Mouse (Mus musculus): ENCODE results near the gene Pparg. TPM values are rescaled to one million over a fixed set of nuclear protein-coding genes. Genes with fewer than 3 reads are reported as not detected.

Gene Pparg
- polyA plus RNA-seq, 1 experiment from 2014 or later: 0.45 TPM

- no peak overlapping the region for H3K9ac ChIP-seq
- 88% methylated on average over 5 of the region's 5 CpGs for WGBS
- H3K9me3 ChIP-seq (replicated peaks): no peaks in the 10 kb centered on the region
- H3K36me3 ChIP-seq: no peaks in the 10 kb centered on the region
- no peak overlapping the region for H3K4me3 ChIP-seq
- ATAC-seq (ENCODE audit: low FRiP score): no peak
- no peaks in the 10 kb centered on the region for H3K4me1 ChIP-seq
- no peak overlapping the region for H3K27ac ChIP-seq
- H3K27me3 ChIP-seq: no peaks in the 10 kb centered on the region
- no peak overlapping the region for H3K4me2 ChIP-seq (replicated peaks)
Measured at GRCm38 (mm10) chr6:115374871-115375852, 14.4 kb downstream of the Pparg start.

- no peaks in the 10 kb centered on the region for H3K27me3 ChIP-seq
- WGBS: 94% methylated on average over 5 of the region's 5 CpGs
- no peak for ATAC-seq (ENCODE audit: low FRiP score)
Measured at GRCm38 (mm10) chr6:115380596-115380995, 19.8 kb downstream of the Pparg start.

DNA sequence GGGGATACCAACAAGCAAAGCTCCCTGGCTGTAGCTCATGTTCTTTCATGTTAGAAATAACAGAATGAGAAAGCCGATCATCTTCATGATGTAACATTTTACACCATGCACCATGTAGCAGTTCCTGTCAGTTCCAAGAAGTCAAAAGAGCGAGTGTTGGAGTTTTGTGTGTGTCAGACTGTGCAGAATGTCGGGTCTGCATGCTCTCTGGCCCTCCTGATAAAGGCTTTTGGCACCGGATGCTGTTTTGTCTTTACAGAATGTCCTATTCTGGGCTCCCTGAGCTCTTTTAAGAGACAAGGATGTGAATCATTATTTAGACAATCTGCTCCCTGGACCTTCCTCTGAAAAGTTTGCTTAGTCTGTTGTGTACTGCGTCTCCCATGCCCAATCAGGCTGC lies 22.0 kb downstream of the Pparg start:
- H3K36me3 ChIP-seq: no peaks in the 10 kb centered on the region
- no peak for ATAC-seq (ENCODE audit: low FRiP score)
- WGBS: 81% methylated on average over 5 of the region's 5 CpGs
- H3K27ac ChIP-seq: no peak overlapping the region
- H3K4me1 ChIP-seq: no peaks in the 10 kb centered on the region
- no peak overlapping the region for H3K9ac ChIP-seq
- no peaks in the 10 kb centered on the region for H3K9me3 ChIP-seq (replicated peaks)
- H3K27me3 ChIP-seq: no peaks in the 10 kb centered on the region
- H3K4me2 ChIP-seq (replicated peaks): no peak overlapping the region
- no peak overlapping the region for H3K4me3 ChIP-seq

More at GRCm38 (mm10) chr6:115380596-115380995, 19.8 kb downstream of the Pparg start:
- Histone ChIP-seq H3K4me3 (no peak overlapping the region), H3K36me3 (no peaks in the 10 kb centered on the region), H3K9ac (no peak overlapping the region), H3K4me2 (replicated peaks) (no peak overlapping the region), H3K27ac (no peak overlapping the region), H3K4me1 (no peaks in the 10 kb centered on the region), H3K9me3 (replicated peaks) (no peaks in the 10 kb centered on the region)

- no peaks in the 10 kb centered on the region for H3K27me3 ChIP-seq
- no peak overlapping the region for H3K4me2 ChIP-seq (replicated peaks)
- H3K9ac ChIP-seq: no peak overlapping the region
- H3K4me1 ChIP-seq: no peaks in the 10 kb centered on the region
- no peaks in the 10 kb centered on the region for H3K36me3 ChIP-seq
- WGBS: 80% methylated on average over 4 of the region's 4 CpGs
- ATAC-seq (ENCODE audit: low FRiP score): no peak
- H3K4me3 ChIP-seq: no peak overlapping the region
- H3K9me3 ChIP-seq (replicated peaks): no peaks in the 10 kb centered on the region
- no peak overlapping the region for H3K27ac ChIP-seq
Measured at GRCm38 (mm10) chr6:115389945-115390540, 29.3 kb downstream of the Pparg start.

DNA sequence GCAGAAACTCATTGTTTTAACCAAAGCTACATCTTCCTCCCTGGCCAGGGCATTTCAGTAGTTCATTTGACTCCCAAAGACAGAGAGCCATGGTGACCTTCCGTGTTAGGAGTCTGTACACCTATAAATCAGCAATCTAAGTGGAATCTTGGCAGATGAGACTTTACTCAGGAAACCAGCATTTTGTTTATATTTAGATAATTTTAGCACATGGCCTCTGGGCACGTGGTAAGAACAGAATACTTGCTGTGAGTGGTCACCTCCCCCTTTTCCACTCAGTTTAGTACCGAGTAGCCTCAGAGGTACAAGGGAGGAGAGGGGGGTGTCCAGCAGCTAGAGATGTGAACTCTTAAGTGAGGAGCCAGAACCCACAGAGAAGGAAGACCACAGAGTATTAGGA lies 36.2 kb downstream of the Pparg start:
- Histone ChIP-seq H3K4me3 (no peak overlapping the region), H3K4me2 (replicated peaks) (no peak overlapping the region), H3K36me3 (no peaks in the 10 kb centered on the region), H3K9ac (no peak overlapping the region), H3K9me3 (replicated peaks) (no peaks in the 10 kb centered on the region), H3K27me3 (no peaks in the 10 kb centered on the region), H3K27ac (no peak overlapping the region), H3K4me1 (no peaks in the 10 kb centered on the region)
- 63% methylated on average over 3 of the region's 3 CpGs for WGBS
- no peak for ATAC-seq (ENCODE audit: low FRiP score)

DNA sequence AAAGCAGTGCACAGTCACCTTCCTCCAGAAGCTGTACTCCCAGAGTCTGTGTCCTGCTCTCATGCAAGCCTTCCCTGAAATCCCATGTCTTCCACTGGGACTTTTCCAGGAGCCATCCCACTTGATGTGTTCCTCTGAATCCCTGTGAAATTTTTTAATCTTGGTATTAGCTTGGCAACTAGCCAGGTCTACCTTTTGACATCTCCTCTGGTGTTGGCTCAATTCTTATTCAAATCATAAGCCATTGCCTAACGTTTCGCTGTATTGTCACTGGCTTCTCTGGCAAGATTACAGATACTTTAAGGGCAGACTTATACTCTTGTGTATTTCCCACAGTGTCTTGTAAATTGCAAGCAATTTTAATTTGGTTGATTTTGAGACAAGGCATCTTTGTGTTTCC lies 43.6 kb downstream of the Pparg start:
- Histone ChIP-seq H3K27ac (no peak overlapping the region), H3K4me3 (no peak overlapping the region)
- 76% methylated on average over 2 of the region's 2 CpGs for WGBS

GRCm38 (mm10) chr6:115411477-115411876 lies 50.7 kb downstream of the Pparg start:
- Histone ChIP-seq H3K9me3 (replicated peaks) (no peaks in the 10 kb centered on the region), H3K27ac (no peak overlapping the region), H3K4me1 (no peaks in the 10 kb centered on the region), H3K4me2 (replicated peaks) (no peak overlapping the region), H3K4me3 (no peak overlapping the region), H3K36me3 (no peaks in the 10 kb centered on the region), H3K27me3 (no peaks in the 10 kb centered on the region), H3K9ac (no peak overlapping the region)
- WGBS: 19% methylated on average over 1 of the region's 1 CpGs
- ATAC-seq (ENCODE audit: low FRiP score): no peak

More for the DNA sequence above, 43.6 kb downstream of the Pparg start:
- Histone ChIP-seq H3K36me3 (no peaks in the 10 kb centered on the region), H3K4me2 (replicated peaks) (no peak overlapping the region), H3K4me1 (no peaks in the 10 kb centered on the region), H3K9me3 (replicated peaks) (no peaks in the 10 kb centered on the region), H3K9ac (no peak overlapping the region), H3K27me3 (no peaks in the 10 kb centered on the region)
- ATAC-seq (ENCODE audit: low FRiP score): no peak

DNA sequence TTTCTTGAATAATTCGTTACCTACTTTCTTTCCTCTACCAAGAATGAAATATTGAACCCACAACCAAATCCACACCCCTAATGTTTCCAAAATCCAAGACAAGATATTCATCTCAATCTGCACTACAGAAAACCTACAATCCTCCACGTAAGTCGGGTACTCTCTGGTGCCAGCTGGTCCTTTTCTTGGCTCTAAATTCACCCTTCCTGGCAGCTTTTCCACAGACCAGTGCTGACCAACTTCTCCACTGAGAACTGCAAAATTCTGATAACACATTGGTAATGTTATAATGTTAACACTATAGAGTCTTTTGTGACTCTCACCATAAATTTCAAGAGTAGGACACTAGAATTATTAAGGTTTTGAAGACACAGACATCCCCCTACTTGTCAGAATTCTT lies 57.4 kb downstream of the Pparg start:
- 92% methylated on average over 3 of the region's 3 CpGs for WGBS
- no peak overlapping the region for H3K9ac ChIP-seq
- H3K27ac ChIP-seq: no peak overlapping the region
- H3K36me3 ChIP-seq: no peaks in the 10 kb centered on the region
- ATAC-seq (ENCODE audit: low FRiP score): no peak
- H3K9me3 ChIP-seq (replicated peaks): no peaks in the 10 kb centered on the region
- H3K4me1 ChIP-seq: no peaks in the 10 kb centered on the region
- H3K27me3 ChIP-seq: no peaks in the 10 kb centered on the region
- H3K4me3 ChIP-seq: no peak overlapping the region
- H3K4me2 ChIP-seq (replicated peaks): no peak overlapping the region

DNA sequence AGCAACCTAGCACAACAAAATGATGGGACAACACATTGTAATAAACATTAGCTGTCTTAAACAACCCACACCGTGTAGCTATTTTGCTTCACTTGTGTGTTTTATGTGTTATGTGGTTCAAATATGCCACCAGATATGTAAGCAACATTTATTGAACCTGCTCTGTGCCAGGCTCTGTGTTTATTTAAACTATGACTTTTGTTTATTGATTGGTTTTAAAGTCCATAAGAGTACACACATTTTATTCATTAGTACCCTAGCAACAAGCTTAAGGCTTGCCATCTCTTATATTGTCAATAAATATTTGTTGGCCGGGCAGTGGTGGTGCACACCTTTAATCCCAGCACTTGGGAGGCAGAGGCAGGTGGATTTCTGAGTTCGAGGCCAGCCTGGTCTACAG lies 58.2 kb downstream of the Pparg start:
- Histone ChIP-seq H3K4me2 (replicated peaks) (no peak overlapping the region), H3K36me3 (no peaks in the 10 kb centered on the region), H3K9me3 (replicated peaks) (no peaks in the 10 kb centered on the region), H3K27ac (no peak overlapping the region), H3K4me3 (no peak overlapping the region), H3K4me1 (no peaks in the 10 kb centered on the region), H3K27me3 (no peaks in the 10 kb centered on the region), H3K9ac (no peak overlapping the region)
- WGBS: 91% methylated on average over 3 of the region's 3 CpGs
- ATAC-seq (ENCODE audit: low FRiP score): no peak

DNA sequence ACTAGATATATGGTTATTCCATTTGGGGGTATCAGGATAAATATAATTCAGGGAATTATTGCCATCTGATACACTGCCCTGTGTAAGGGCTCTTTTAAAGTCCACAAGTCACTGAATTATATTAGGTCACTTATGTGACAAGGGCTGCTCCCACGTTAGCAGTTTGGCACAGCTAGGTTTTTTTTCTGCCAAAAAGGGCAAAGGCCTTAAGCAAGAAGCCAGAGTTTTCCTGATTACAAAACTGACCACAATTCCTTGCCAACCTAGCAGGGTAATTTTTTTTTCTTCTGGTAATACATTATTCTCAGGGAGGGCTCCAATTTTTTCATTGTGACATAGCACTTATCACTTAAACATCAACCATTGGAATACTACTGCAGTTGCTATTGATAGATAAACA lies 60.2 kb downstream of the Pparg start:
- no peak overlapping the region for H3K27ac ChIP-seq
- no peak overlapping the region for H3K4me2 ChIP-seq (replicated peaks)
- ATAC-seq (ENCODE audit: low FRiP score): no peak
- H3K4me1 ChIP-seq: no peaks in the 10 kb centered on the region
- no peak overlapping the region for H3K9ac ChIP-seq
- H3K4me3 ChIP-seq: no peak overlapping the region
- WGBS: 58% methylated on average over 1 of the region's 1 CpGs
- no peaks in the 10 kb centered on the region for H3K27me3 ChIP-seq
- H3K9me3 ChIP-seq (replicated peaks): no peaks in the 10 kb centered on the region
- H3K36me3 ChIP-seq: no peaks in the 10 kb centered on the region

- Histone ChIP-seq H3K9ac (no peak overlapping the region), H3K4me2 (replicated peaks) (no peak overlapping the region), H3K27me3 (no peaks in the 10 kb centered on the region), H3K36me3 (no peaks in the 10 kb centered on the region), H3K4me3 (no peak overlapping the region), H3K27ac (no peak overlapping the region), H3K4me1 (no peaks in the 10 kb centered on the region), H3K9me3 (replicated peaks) (no peaks in the 10 kb centered on the region)
- WGBS: 84% methylated on average over 4 of the region's 4 CpGs
- ATAC-seq (ENCODE audit: low FRiP score): no peak
Measured at GRCm38 (mm10) chr6:115421665-115422064, 60.9 kb downstream of the Pparg start.

DNA sequence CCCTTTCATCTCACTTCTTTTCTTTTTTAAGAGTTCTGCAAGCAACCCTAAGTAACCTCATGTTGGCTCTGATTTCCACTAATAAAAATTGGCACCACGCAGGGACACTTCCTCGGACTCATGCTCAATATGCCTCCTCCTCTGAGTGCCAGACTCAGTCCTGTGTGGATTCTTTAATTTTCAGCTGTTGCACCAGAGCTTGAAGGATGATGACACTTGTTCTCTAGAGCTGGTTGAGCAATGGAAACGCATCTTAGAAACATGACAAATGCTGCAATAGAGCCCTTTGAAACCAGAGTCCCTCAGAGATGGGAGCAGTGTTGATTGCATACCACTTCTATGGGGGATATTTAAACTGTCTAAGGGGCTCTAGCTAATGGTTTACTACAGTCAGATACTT lies 63.7 kb downstream of the Pparg start:
- no peak for ATAC-seq (ENCODE audit: low FRiP score)

DNA sequence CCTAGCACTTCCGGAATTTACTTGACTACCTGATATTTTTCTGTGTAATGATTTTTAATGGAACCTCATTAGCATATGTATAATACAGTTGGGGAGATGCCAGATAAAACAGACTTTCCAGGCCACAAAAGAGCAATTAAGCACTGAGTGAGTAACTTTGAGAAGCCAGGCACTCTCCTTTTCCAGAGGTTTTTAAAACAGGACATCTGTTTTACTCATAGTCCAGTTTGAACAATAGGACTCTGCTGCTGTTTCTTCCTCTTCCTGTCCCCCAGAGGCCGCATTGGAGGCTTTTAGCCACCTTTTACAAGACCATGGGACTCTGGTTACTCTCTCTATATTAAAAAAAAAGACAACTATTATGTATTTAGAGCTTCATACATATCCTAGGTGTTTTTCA lies 72.0 kb downstream of the Pparg start:
- Histone ChIP-seq H3K9ac (no peak overlapping the region), H3K9me3 (replicated peaks) (no peaks in the 10 kb centered on the region), H3K27me3 (no peaks in the 10 kb centered on the region), H3K36me3 (no peaks in the 10 kb centered on the region), H3K27ac (no peak overlapping the region), H3K4me1 (no peaks in the 10 kb centered on the region), H3K4me2 (replicated peaks) (no peak overlapping the region), H3K4me3 (no peak overlapping the region)
- ATAC-seq (ENCODE audit: low FRiP score): no peak
- WGBS: 67% methylated on average over 2 of the region's 2 CpGs

More for the DNA sequence above, 63.7 kb downstream of the Pparg start:
- Histone ChIP-seq H3K27me3 (no peaks in the 10 kb centered on the region), H3K9me3 (replicated peaks) (no peaks in the 10 kb centered on the region), H3K4me3 (no peak overlapping the region), H3K4me1 (no peaks in the 10 kb centered on the region), H3K36me3 (no peaks in the 10 kb centered on the region), H3K4me2 (replicated peaks) (no peak overlapping the region), H3K27ac (no peak overlapping the region), H3K9ac (no peak overlapping the region)
- WGBS: 90% methylated on average over 3 of the region's 3 CpGs

Data from hindbrain, embryonic 12.5 days (tissue).